Mouse (Mus musculus) hematopoietic stem cell, adult 5-6 weeks (primary cell): ENCODE results near the gene Rars. TPM values are rescaled to one million over a fixed set of nuclear protein-coding genes. Genes with fewer than 3 reads are reported as not detected.
"Not testable (repeated sequence)": the region's sequence is repeated elsewhere in the genome, so short reads cannot be mapped to it uniquely, and the experiment has no call there.

Experiments used
- ATAC-seq, 2 experiments: fragments of 125-278 bp in 1 of 2; replicated peaks in 1 of 2; 2 replicates each; pipeline ENCODE4 v1.8.0; 2016 to 2017; ENCODE audit warnings: inconsistent platforms in 2 of 2, mild to moderate bottlenecking in 2 of 2, moderate number of reproducible peaks in 2 of 2, low read depth in 1 of 2, moderate TSS enrichment in 1 of 2; ENCODE audit not compliant: low FRiP score in 2 of 2, poor library complexity in 2 of 2, severe bottlenecking in 2 of 2, insufficient read depth in 1 of 2, low TSS enrichment in 1 of 2
- total RNA-seq: library from RNA; stranded (forward); fragments of 172-1452, 232-1000 nt; gene quantifications from 2 replicates; pipeline ENCODE4 v1.2.3, GENCODE M21; 2017

Rars gene
- total RNA-seq, 1 experiment from 2014 or later, result 97.1 TPM

GRCm38 (mm10) chr11:35841738-35842325 lies 7.5 kb upstream of the Rars start:
- peak; percentile 8 to 23; a peak in 2 of 4 replicates for ATAC-seq

GRCm38 (mm10) chr11:35840806-35841205 lies 6.5 kb upstream of the Rars start:
- not testable (repeated sequence) for ATAC-seq

- ATAC-seq, result no peak
These were observed 6.0 kb upstream of the Rars start for GRCm38 (mm10) chr11:35840282-35840681.

GRCm38 (mm10) chr11:35838345-35839338 lies 4.3 kb upstream of the Rars start:
- ATAC-seq, result peak; percentile 80 to 85

- ATAC-seq, result no peak
These were observed 3.1 kb upstream of the Rars start for GRCm38 (mm10) chr11:35837156-35838126.

- ATAC-seq, result no peak
These were observed 1.0 kb downstream of the Rars start for GRCm38 (mm10) chr11:35833270-35833669.

GRCm38 (mm10) chr11:35832139-35832538 lies 2.2 kb downstream of the Rars start:
- ATAC-seq, result no peak

- ATAC-seq, result peak; percentile 27 to 68; a peak in 2 of 4 replicates
These were observed 6.6 kb downstream of the Rars start for GRCm38 (mm10) chr11:35827714-35828113.

GRCm38 (mm10) chr11:35816316-35816715 lies 18.0 kb downstream of the Rars start:
- no peak for ATAC-seq

- no peak for ATAC-seq
These were observed 22.8 kb downstream of the Rars start for GRCm38 (mm10) chr11:35811458-35811857.

GRCm38 (mm10) chr11:35801332-35801731 lies 33.0 kb downstream of the Rars start:
- ATAC-seq, result no peak

GRCm38 (mm10) chr11:35798874-35799273 lies 35.4 kb downstream of the Rars start, which contains the start of gene Fbll1:
TSS of gene Fbll1 (minus strand) at chr11:35798884.
- peak; percentile 53 to 64; a peak in 2 of 4 replicates for ATAC-seq

- ATAC-seq, result peak in 1 of 2 experiments; percentile 23; a peak in 1 of 4 replicates
These were observed 35.8 kb downstream of the Rars start for GRCm38 (mm10) chr11:35798495-35798820.

GRCm38 (mm10) chr11:35797751-35798494 lies 36.4 kb downstream of the Rars start:
- ATAC-seq, result peak in 1 of 2 experiments; percentile 19; a peak in 1 of 4 replicates

GRCm38 (mm10) chr11:35792800-35793199 lies 41.5 kb downstream of the Rars start:
- ATAC-seq, result not testable (repeated sequence)

GRCm38 (mm10) chr11:35788443-35788842 lies 45.9 kb downstream of the Rars start:
- ATAC-seq, result no peak

- ATAC-seq, result no peak
These were observed 49.8 kb downstream of the Rars start for GRCm38 (mm10) chr11:35784537-35784936.
